Mouse (Mus musculus): ENCODE results near the gene Pih1d1. TPM values are rescaled to one million over a fixed set of nuclear protein-coding genes. Genes with fewer than 3 reads are reported as not detected.

Pih1d1 gene
- total RNA-seq, 1 experiment, result 70.2 TPM

GRCm38 (mm10) chr7:45198961-45199360 is 44.9 kb downstream of the Pih1d1 start:
- H3K36me3 ChIP-seq (ENCODE audit: control insufficient read depth, insufficient read depth, low read length, poor library complexity, severe bottlenecking), result no peaks in the 10 kb centered on the region
- H3K4me1 ChIP-seq (ENCODE audit: control insufficient read depth in 2 of 2, insufficient read depth in 2 of 2, low read length in 2 of 2, poor library complexity in 1 of 2), result peaks cover 0 to 6% of the 10 kb centered on the region in 2 experiments; a peak in 1 of 4 replicates
- no peak overlapping the region for H3K27ac ChIP-seq (ENCODE audit: insufficient read depth, low read depth, low read length, poor library complexity, severe bottlenecking)
- no peak for DNase-seq (ENCODE audit: low read depth, low spot score)
- H3K9ac ChIP-seq (ENCODE audit: insufficient read depth, low read depth, low read length, poor library complexity, severe bottlenecking), result no peak overlapping the region
- in situ Hi-C loops (cut with MboI; ENCODE audit: low sequenced_read_pairs in 2 of 2, unreplicated experiment in 2 of 2), result no loop called here
- TF ChIP-seq MAFK (IDR thresholded peaks at IDR 0.05; ENCODE audit: insufficient read depth, low read depth, low read length), result no peak
- no peak for TF ChIP-seq ZC3H11A (IDR thresholded peaks at IDR 0.05; ENCODE audit: borderline replicate concordance, low read depth, low read length)
- TF ChIP-seq ZNF384 (IDR thresholded peaks at IDR 0.05; ENCODE audit: low read depth, low read length), result no peak
- no peak for TF ChIP-seq HCFC1 (IDR thresholded peaks at IDR 0.05; ENCODE audit: borderline replicate concordance, insufficient read depth, low read length)
- TF ChIP-seq CHD2 (IDR thresholded peaks at IDR 0.05; ENCODE audit: low read depth, low read length), result no peak
- no peak overlapping the region for H3K4me3 ChIP-seq (ENCODE audit: insufficient read depth in 1 of 2, low read depth in 1 of 2, low read length in 2 of 2, poor library complexity in 1 of 2, severe bottlenecking in 1 of 2)
- H3K9me3 ChIP-seq (ENCODE audit: control insufficient read depth, insufficient read depth, low read depth, low read length), result no peaks in the 10 kb centered on the region

GRCm38 (mm10) chr7:45202654-45203053 is 48.6 kb downstream of the Pih1d1 start:
- Histone ChIP-seq H3K27ac (ENCODE audit: insufficient read depth, low read depth, low read length, poor library complexity, severe bottlenecking) (no peak overlapping the region), H3K4me3 (ENCODE audit: insufficient read depth in 1 of 2, low read depth in 1 of 2, low read length in 2 of 2, poor library complexity in 1 of 2, severe bottlenecking in 1 of 2) (no peak overlapping the region), H3K9me3 (ENCODE audit: control insufficient read depth, insufficient read depth, low read depth, low read length) (no peaks in the 10 kb centered on the region), H3K4me1 (ENCODE audit: control insufficient read depth in 2 of 2, insufficient read depth in 2 of 2, low read length in 2 of 2, poor library complexity in 1 of 2) (peaks cover 0 to 5% of the 10 kb centered on the region in 2 experiments; a peak in 1 of 4 replicates), H3K9ac (ENCODE audit: insufficient read depth, low read depth, low read length, poor library complexity, severe bottlenecking) (no peak overlapping the region), H3K36me3 (ENCODE audit: control insufficient read depth, insufficient read depth, low read length, poor library complexity, severe bottlenecking) (no peaks in the 10 kb centered on the region)
- no peak for DNase-seq (ENCODE audit: low read depth, low spot score)
- in situ Hi-C loops (cut with MboI; ENCODE audit: low sequenced_read_pairs in 2 of 2, unreplicated experiment in 2 of 2), result no loop called here
- TF ChIP-seq ZC3H11A (IDR thresholded peaks at IDR 0.05; ENCODE audit: borderline replicate concordance, low read depth, low read length) (no peak), MAFK (IDR thresholded peaks at IDR 0.05; ENCODE audit: insufficient read depth, low read depth, low read length) (no peak), HCFC1 (IDR thresholded peaks at IDR 0.05; ENCODE audit: borderline replicate concordance, insufficient read depth, low read length) (no peak), CHD2 (IDR thresholded peaks at IDR 0.05; ENCODE audit: low read depth, low read length) (no peak), ZNF384 (IDR thresholded peaks at IDR 0.05; ENCODE audit: low read depth, low read length) (no peak)

GRCm38 (mm10) chr7:45204380-45205143 is 50.5 kb downstream of the Pih1d1 start, which contains the start of gene Ccdc155:
TSS of gene Ccdc155 (minus strand) at chr7:45204892.
- Histone ChIP-seq H3K9ac (ENCODE audit: insufficient read depth, low read depth, low read length, poor library complexity, severe bottlenecking) (peak within 1 kb of the TSS; percentile 73), H3K4me3 (ENCODE audit: insufficient read depth in 1 of 2, low read depth in 1 of 2, low read length in 2 of 2, poor library complexity in 1 of 2, severe bottlenecking in 1 of 2) (peak within 1 kb of the TSS; percentile 54 to 64), H3K27ac (ENCODE audit: insufficient read depth, low read depth, low read length, poor library complexity, severe bottlenecking) (no peak within 1 kb of the TSS), H3K9me3 (ENCODE audit: control insufficient read depth, insufficient read depth, low read depth, low read length) (no peaks in the 10 kb centered on the region), H3K4me1 (ENCODE audit: control insufficient read depth in 2 of 2, insufficient read depth in 2 of 2, low read length in 2 of 2, poor library complexity in 1 of 2) (peaks cover 0 to 4% of the 10 kb centered on the region in 2 experiments; a peak in 1 of 4 replicates), H3K36me3 (ENCODE audit: control insufficient read depth, insufficient read depth, low read length, poor library complexity, severe bottlenecking) (no peaks in the 10 kb centered on the region)
- in situ Hi-C loops (cut with MboI; ENCODE audit: low sequenced_read_pairs in 2 of 2, unreplicated experiment in 2 of 2), result no loop called here
- peak; percentile 98 for DNase-seq (ENCODE audit: low read depth, low spot score)
- TF ChIP-seq CHD2 (IDR thresholded peaks at IDR 0.05; ENCODE audit: low read depth, low read length), result 0 out of 2 replicates have a peak, but pooled peaks have one; percentile 26
- no peak for TF ChIP-seq HCFC1 (IDR thresholded peaks at IDR 0.05; ENCODE audit: borderline replicate concordance, insufficient read depth, low read length)

DNA sequence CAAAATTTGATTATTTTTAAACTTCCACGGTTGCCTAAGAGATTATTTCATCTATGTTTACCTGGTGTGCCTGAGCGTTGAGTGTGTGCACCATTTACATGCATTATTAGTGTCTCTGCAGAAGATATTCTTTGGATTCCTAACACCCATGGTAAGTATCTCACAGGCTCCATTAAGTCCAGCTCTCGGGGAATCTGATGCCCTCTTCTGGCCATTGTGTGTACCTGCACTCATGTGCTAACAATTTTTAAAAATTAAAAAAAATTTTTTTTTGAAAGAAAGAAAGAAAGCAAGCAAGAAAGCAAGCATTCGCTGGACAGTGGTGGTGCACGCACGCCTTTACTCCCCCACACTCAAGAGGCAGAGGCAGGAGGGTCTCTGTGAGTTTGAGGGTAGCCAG is 54.2 kb downstream of the Pih1d1 start:
- Histone ChIP-seq H3K27ac (ENCODE audit: insufficient read depth, low read depth, low read length, poor library complexity, severe bottlenecking) (no peak overlapping the region), H3K36me3 (ENCODE audit: control insufficient read depth, insufficient read depth, low read length, poor library complexity, severe bottlenecking) (no peaks in the 10 kb centered on the region), H3K9me3 (ENCODE audit: control insufficient read depth, insufficient read depth, low read depth, low read length) (no peaks in the 10 kb centered on the region), H3K4me1 (ENCODE audit: control insufficient read depth in 2 of 2, insufficient read depth in 2 of 2, low read length in 2 of 2, poor library complexity in 1 of 2) (peaks cover 2 to 14% of the 10 kb centered on the region in 2 experiments; a peak in 1 of 4 replicates), H3K4me3 (ENCODE audit: insufficient read depth in 1 of 2, low read depth in 1 of 2, low read length in 2 of 2, poor library complexity in 1 of 2, severe bottlenecking in 1 of 2) (no peak overlapping the region), H3K9ac (ENCODE audit: insufficient read depth, low read depth, low read length, poor library complexity, severe bottlenecking) (no peak overlapping the region)
- no peak for TF ChIP-seq MAFK (IDR thresholded peaks at IDR 0.05; ENCODE audit: insufficient read depth, low read depth, low read length)
- TF ChIP-seq ZC3H11A (IDR thresholded peaks at IDR 0.05; ENCODE audit: borderline replicate concordance, low read depth, low read length), result no peak
- TF ChIP-seq CHD2 (IDR thresholded peaks at IDR 0.05; ENCODE audit: low read depth, low read length), result no peak
- TF ChIP-seq ZNF384 (IDR thresholded peaks at IDR 0.05; ENCODE audit: low read depth, low read length), result no peak
- no peak for TF ChIP-seq HCFC1 (IDR thresholded peaks at IDR 0.05; ENCODE audit: borderline replicate concordance, insufficient read depth, low read length)
- in situ Hi-C loops (cut with MboI; ENCODE audit: low sequenced_read_pairs in 2 of 2, unreplicated experiment in 2 of 2), result no loop called here
- DNase-seq (ENCODE audit: low read depth, low spot score), result no peak

Other genes starting within 250 kb of the Pih1d1 start
- gene Ap2a1, start 224.8 kb upstream of the Pih1d1 start, total RNA-seq (2012; rRNA removed), result 82.5 and 94.9 TPM in 2 replicates
- 0.49 and 0.85 TPM in 2 replicates for gene Tsks, start 211.1 kb upstream of the Pih1d1 start, total RNA-seq (2012; rRNA removed)
- 60.3 and 123 TPM in 2 replicates for gene Cpt1c, start 179.5 kb upstream of the Pih1d1 start, total RNA-seq (2012; rRNA removed)
- gene Prmt1, start 167.7 kb upstream of the Pih1d1 start, total RNA-seq (2012; rRNA removed), result 413 and 429 TPM in 2 replicates
- gene Irf3, start 156.7 kb upstream of the Pih1d1 start, total RNA-seq (2012; rRNA removed), result 45.9 and 68.4 TPM in 2 replicates
- 11.9 and 13.0 TPM in 2 replicates for gene Bcl2l12, start 155.6 kb upstream of the Pih1d1 start, total RNA-seq (2012; rRNA removed)
- 39.0 and 39.2 TPM in 2 replicates for gene Scaf1, start 137.9 kb upstream of the Pih1d1 start, total RNA-seq (2012; rRNA removed)
- gene Rras, start 136.3 kb upstream of the Pih1d1 start, total RNA-seq (2012; rRNA removed), result 11.1 and 14.4 TPM in 2 replicates
- gene Prr12, start 101.4 kb upstream of the Pih1d1 start, total RNA-seq (2012; rRNA removed), result 32.3 and 37.5 TPM in 2 replicates
- 94.2 and 106 TPM in 2 replicates for gene Nosip, start 91.9 kb upstream of the Pih1d1 start, total RNA-seq (2012; rRNA removed)
- gene Prrg2, start 91.6 kb upstream of the Pih1d1 start, total RNA-seq (2012; rRNA removed), result 9.8 and 11.4 TPM in 2 replicates
- 137 and 207 TPM in 2 replicates for gene Rcn3, start 62.1 kb upstream of the Pih1d1 start, total RNA-seq (2012; rRNA removed)
- gene Fcgrt, start 50.5 kb upstream of the Pih1d1 start, total RNA-seq (2012; rRNA removed), result 10.6 and 15.1 TPM in 2 replicates
- 1,746 and 1,854 TPM in 2 replicates for gene Rps11, start 29.9 kb upstream of the Pih1d1 start, total RNA-seq (2012; rRNA removed)
- gene Rpl13a, start 25.5 kb upstream of the Pih1d1 start, total RNA-seq (2012; rRNA removed), result 3,971 and 5,136 TPM in 2 replicates
- gene Gm45713, start 18.1 kb upstream of the Pih1d1 start, total RNA-seq (2012; rRNA removed), result 0.36 and 0.90 TPM in 2 replicates
- 1.8 and 1.9 TPM in 2 replicates for gene Flt3l, start 17.9 kb upstream of the Pih1d1 start, total RNA-seq (2012; rRNA removed)
- 108 and 115 TPM in 2 replicates for gene Aldh16a1, start 281 bp downstream of the Pih1d1 start, total RNA-seq (2012; rRNA removed)
- gene Slc17a7, start 9.6 kb downstream of the Pih1d1 start, total RNA-seq (2012; rRNA removed), result 3.4 and 4.4 TPM in 2 replicates
- 0.11 TPM in 1 of 2 replicates, not detected in the other for gene Gfy, start 25.3 kb downstream of the Pih1d1 start, total RNA-seq (2012; rRNA removed)
- gene Pth2, start 26.7 kb downstream of the Pih1d1 start, total RNA-seq (2012; rRNA removed), result 0.54 TPM in 1 of 2 replicates, not detected in the other
- gene Ccdc155, start 50.6 kb downstream of the Pih1d1 start, total RNA-seq (2012; rRNA removed), result 2.4 and 2.7 TPM in 2 replicates
- 4.7 and 6.9 TPM in 2 replicates for gene Dkkl1, start 57.8 kb downstream of the Pih1d1 start, total RNA-seq (2012; rRNA removed)
- gene Tead2, start 61.5 kb downstream of the Pih1d1 start, total RNA-seq (2012; rRNA removed), result 95.9 and 111 TPM in 2 replicates
- 37.6 and 50.8 TPM in 2 replicates for gene Cd37, start 84.8 kb downstream of the Pih1d1 start, total RNA-seq (2012; rRNA removed)
- 12.7 and 14.6 TPM in 2 replicates for gene Slc6a16, start 86.8 kb downstream of the Pih1d1 start, total RNA-seq (2012; rRNA removed)
- gene Slc6a21, start 123.2 kb downstream of the Pih1d1 start, total RNA-seq (2012; rRNA removed), result 0.21 and 0.67 TPM in 2 replicates
- 26.5 and 48.5 TPM in 2 replicates for gene Trpm4, start 179.5 kb downstream of the Pih1d1 start, total RNA-seq (2012; rRNA removed)
- 0.71 and 1.4 TPM in 2 replicates for gene Hrc, start 181.0 kb downstream of the Pih1d1 start, total RNA-seq (2012; rRNA removed)
- 6.9 and 12.6 TPM in 2 replicates for gene Ppfia3, start 212.7 kb downstream of the Pih1d1 start, total RNA-seq (2012; rRNA removed)
- 5.6 and 11.3 TPM in 2 replicates for gene Lin7b, start 216.3 kb downstream of the Pih1d1 start, total RNA-seq (2012; rRNA removed)
- gene Snrnp70, start 241.4 kb downstream of the Pih1d1 start, total RNA-seq (2012; rRNA removed), result 303 and 310 TPM in 2 replicates